Mouse (Mus musculus) lung, postnatal 0 days (tissue): Measurements from ENCODE around the gene Tulp4.

Source experiments
- CTCF ChIP-seq: IDR thresholded peaks from 2 replicates; pipeline ENCODE4 v1.5.1; 2016; ENCODE audit warnings: antibody characterized with exemption, mild to moderate bottlenecking
- EP300 ChIP-seq: IDR thresholded peaks from 2 replicates; pipeline ENCODE4 v1.6.1; 2016; ENCODE audit warnings: antibody characterized with exemption, mild to moderate bottlenecking, control low read depth

DNA sequence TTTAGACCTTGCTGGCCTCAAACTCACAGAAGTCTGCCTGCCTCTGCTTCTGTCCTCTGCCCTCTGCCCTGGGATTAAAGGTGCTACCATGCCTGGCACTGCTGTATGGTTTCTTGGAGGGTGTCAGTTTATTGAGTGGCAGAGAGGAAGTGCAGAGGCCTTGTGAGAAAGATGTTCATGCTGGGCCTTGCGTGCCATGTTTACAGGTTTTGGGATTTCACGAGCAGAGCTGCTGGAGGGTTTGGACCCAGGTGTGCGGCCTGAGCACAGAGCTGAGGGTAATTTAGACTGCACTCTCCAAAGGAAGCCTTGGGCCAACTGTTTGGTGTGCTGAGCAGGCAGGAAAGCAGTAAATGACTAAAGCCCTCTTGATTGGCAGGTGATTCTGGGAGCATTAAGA, 11.7 kb downstream of the Tulp4 start:
- no peak for TF ChIP-seq CTCF
- TF ChIP-seq EP300 = no peak
